Mouse (Mus musculus) small intestine, adult 2 months (tissue): ENCODE results near the gene Cabcoco1.

Experiments
- CTCF ChIP-seq: fragments of 200-500 bp; IDR thresholded peaks from 2 replicates; pipeline ENCODE4 v1.5.1; 2012; ENCODE audit warnings: low read depth, mild to moderate bottlenecking, control low read depth, inconsistent platforms, low read length, moderate library complexity, mixed read lengths; ENCODE audit not compliant: insufficient replicate concordance, insufficient read length; ENCODE audit errors: extremely low read depth
- POLR2A ChIP-seq: fragments of 200-500 bp; IDR thresholded peaks from 2 replicates; pipeline ENCODE4 v1.6.1; 2012; ENCODE audit warnings: low read depth, mild to moderate bottlenecking, control low read depth, inconsistent platforms, low read length, moderate library complexity

DNA sequence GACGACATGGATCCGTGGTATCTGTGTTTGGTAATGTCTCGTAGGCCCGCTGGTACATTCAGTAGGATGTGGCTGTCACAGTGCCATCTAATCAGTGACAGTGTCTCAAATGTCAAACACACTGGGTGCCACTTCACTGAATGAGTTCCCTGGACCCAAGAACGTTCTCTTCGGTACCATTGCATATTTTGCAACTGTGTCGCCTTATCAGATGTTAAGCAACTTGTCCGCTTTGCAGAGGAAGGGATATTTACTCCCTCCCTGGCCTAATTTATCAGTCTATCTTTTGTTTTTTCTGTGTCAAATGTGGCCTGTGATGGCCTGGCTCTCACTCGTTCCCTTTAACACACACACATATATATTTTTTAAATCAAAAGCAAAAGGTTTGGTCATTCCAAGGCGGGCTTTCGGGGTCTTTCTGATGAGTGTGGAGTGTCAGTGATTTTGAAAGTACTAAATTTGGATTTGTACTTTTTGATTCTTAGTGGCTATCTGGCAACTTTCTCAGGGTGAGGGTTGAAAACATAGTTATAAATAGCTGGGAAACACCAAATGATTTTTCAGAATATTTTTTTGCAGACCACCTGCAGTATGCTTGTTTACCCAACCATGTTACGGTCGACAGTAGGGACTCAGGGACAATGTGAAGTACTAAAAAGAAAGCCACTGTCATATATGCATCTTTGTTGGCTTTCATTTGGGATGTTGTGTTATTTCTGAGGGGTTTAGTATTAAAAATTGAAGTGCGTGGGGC lies 97.2 kb downstream of the Cabcoco1 start:
- TF ChIP-seq CTCF (no peak), POLR2A (no peak)
